Mouse (Mus musculus): Measurements from ENCODE around the gene Pkd1l1. TPM values are rescaled to one million over a fixed set of nuclear protein-coding genes. Genes with fewer than 3 reads are reported as not detected.

The Pkd1l1 gene
- total and polyA plus RNA-seq, 2 experiments, result 0.04 TPM; not detected in 1

DNA sequence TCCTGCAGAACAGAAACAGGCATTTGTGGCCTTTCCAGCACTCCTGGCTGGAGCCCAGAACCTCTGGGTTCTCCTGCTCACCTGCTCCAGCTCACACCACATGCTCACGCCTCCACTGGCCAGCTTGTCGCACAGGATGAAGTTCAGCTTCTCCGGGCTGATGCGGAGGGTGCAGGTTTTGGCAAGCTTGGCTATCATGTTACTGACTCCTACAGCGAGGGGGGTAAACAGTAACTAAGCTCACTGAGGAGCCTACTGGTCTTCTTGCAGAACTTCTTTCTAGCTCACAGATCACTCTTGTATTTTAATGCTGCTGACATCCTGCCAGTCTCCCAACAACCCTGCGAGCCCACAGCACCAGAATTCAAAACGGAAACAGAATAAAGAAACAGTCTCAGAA is 37.4 kb upstream of the Pkd1l1 start:
- Histone ChIP-seq H3K9ac (ENCODE audit: low read depth, low read length) (peak overlapping the region; percentile 94), H3K36me3 (ENCODE audit: control insufficient read depth, insufficient read depth, low read length) (peaks cover 13% of the 10 kb centered on the region), H3K4me3 (ENCODE audit: insufficient read depth, low read depth, low read length) (peak overlapping the region; percentile 95), H3K4me1 (ENCODE audit: control insufficient read depth, insufficient read depth, low read length) (no peaks in the 10 kb centered on the region), H3K27ac (replicated peaks; ENCODE audit: insufficient read depth, low read depth, low read length) (peak overlapping the region; percentile 83), H3K79me2 (ENCODE audit: control insufficient read depth, insufficient read depth, low read length) (no peaks in the 10 kb centered on the region), H3K27me3 (ENCODE audit: control insufficient read depth, insufficient read depth, low read length) (no peaks in the 10 kb centered on the region)
- peak; percentile 86 for DNase-seq (ENCODE audit: extremely low read depth, low read depth, low spot score)
- WGBS, result 0% methylated on average over 7 of the region's 7 CpGs
- TF ChIP-seq POLR2A (IDR thresholded peaks at IDR 0.05; ENCODE audit: extremely low read depth, insufficient read depth, low read length) (no peak), CTCF (IDR thresholded peaks at IDR 0.05; ENCODE audit: low read depth, low read length) (no peak)

DNA sequence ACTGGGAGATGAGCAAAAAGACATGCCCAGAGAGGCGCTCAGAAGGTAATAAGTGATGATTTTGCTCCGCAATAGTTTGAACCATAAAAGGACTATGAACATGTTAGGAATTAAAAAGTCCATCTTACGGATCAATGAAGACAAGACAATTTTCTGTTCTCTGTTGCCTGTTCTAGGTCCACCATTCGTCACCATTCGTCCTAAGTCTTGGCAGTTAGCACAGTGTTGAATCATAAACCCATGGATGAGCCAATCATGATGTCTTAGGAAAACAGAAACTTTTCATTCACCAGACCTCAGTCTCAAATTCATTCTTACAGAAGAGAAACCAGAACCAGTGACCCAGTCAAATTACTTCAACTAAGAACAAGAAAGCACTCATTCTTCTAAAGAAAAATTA is 35.7 kb upstream of the Pkd1l1 start:
- TF ChIP-seq CTCF (IDR thresholded peaks at IDR 0.05; ENCODE audit: low read depth, low read length) (no peak), POLR2A (IDR thresholded peaks at IDR 0.05; ENCODE audit: extremely low read depth, insufficient read depth, low read length) (no peak)
- Histone ChIP-seq H3K27ac (replicated peaks; ENCODE audit: insufficient read depth, low read depth, low read length) (no peak overlapping the region), H3K4me3 (ENCODE audit: insufficient read depth, low read depth, low read length) (no peak overlapping the region), H3K4me1 (ENCODE audit: control insufficient read depth, insufficient read depth, low read length) (no peaks in the 10 kb centered on the region), H3K36me3 (ENCODE audit: control insufficient read depth, insufficient read depth, low read length) (peaks cover 25% of the 10 kb centered on the region), H3K9ac (ENCODE audit: low read depth, low read length) (no peak overlapping the region), H3K79me2 (ENCODE audit: control insufficient read depth, insufficient read depth, low read length) (no peaks in the 10 kb centered on the region), H3K27me3 (ENCODE audit: control insufficient read depth, insufficient read depth, low read length) (no peaks in the 10 kb centered on the region)
- no peak for DNase-seq (ENCODE audit: extremely low read depth, low read depth, low spot score)
- 94% methylated on average over 5 of the region's 5 CpGs for WGBS

DNA sequence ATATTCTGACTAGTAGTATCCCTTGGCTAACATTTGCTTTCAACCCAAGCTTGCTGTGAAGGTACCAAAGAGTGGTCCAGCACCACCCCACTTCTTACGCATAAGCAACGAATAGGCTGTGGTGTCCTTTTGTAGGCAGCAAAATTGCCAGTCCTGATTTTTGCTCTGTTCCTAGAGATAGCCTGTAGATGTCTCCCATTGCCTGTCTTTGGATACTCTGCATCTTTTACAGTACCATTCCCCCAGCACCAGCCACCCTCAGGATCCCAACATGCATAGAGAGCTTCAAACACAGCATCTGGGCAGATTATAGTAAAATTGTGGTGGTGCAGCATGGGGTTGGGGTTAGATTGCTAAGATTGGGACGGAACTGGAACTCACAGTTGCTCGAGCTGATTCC is 15.0 kb upstream of the Pkd1l1 start:
- no peaks in the 10 kb centered on the region for H3K27me3 ChIP-seq (ENCODE audit: control insufficient read depth, insufficient read depth, low read length)
- peaks cover 19% of the 10 kb centered on the region for H3K36me3 ChIP-seq (ENCODE audit: control insufficient read depth, insufficient read depth, low read length)
- TF ChIP-seq POLR2A (IDR thresholded peaks at IDR 0.05; ENCODE audit: extremely low read depth, insufficient read depth, low read length), result no peak
- TF ChIP-seq CTCF (IDR thresholded peaks at IDR 0.05; ENCODE audit: low read depth, low read length), result no peak
- DNase-seq (ENCODE audit: extremely low read depth, low read depth, low spot score), result no peak
- 84% methylated on average over 4 of the region's 4 CpGs for WGBS
- H3K4me1 ChIP-seq (ENCODE audit: control insufficient read depth, insufficient read depth, low read length), result no peaks in the 10 kb centered on the region; the same call in 1 of the 2 replicates
- no peak overlapping the region for H3K27ac ChIP-seq (replicated peaks; ENCODE audit: insufficient read depth, low read depth, low read length)
- no peaks in the 10 kb centered on the region for H3K79me2 ChIP-seq (ENCODE audit: control insufficient read depth, insufficient read depth, low read length)
- no peak overlapping the region for H3K9ac ChIP-seq (ENCODE audit: low read depth, low read length)
- no peak overlapping the region for H3K4me3 ChIP-seq (ENCODE audit: insufficient read depth, low read depth, low read length)

DNA sequence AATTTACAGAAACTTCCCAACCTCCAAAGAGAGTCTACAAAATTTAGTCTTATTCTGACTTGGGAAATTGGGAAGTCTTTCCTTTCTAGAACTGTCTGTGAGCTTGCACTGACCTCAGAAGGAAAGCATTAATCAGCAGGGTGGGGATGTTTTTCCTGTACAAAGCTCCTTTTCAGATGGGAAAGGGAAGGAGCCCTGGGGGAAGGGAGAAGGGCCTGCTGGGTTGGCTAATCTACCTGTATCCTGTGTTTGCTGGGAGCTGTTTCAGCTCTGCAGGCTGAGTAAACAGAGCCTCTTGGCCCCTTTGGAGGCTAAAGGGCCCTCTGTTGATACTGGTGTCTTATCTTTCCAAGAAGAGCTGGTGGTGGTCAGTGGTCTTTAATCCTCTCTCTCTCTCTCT is 13.0 kb upstream of the Pkd1l1 start:
- peak; percentile 10 for DNase-seq (ENCODE audit: extremely low read depth, low read depth, low spot score)
- TF ChIP-seq CTCF (IDR thresholded peaks at IDR 0.05; ENCODE audit: low read depth, low read length) (no peak), POLR2A (IDR thresholded peaks at IDR 0.05; ENCODE audit: extremely low read depth, insufficient read depth, low read length) (no peak)

DNA sequence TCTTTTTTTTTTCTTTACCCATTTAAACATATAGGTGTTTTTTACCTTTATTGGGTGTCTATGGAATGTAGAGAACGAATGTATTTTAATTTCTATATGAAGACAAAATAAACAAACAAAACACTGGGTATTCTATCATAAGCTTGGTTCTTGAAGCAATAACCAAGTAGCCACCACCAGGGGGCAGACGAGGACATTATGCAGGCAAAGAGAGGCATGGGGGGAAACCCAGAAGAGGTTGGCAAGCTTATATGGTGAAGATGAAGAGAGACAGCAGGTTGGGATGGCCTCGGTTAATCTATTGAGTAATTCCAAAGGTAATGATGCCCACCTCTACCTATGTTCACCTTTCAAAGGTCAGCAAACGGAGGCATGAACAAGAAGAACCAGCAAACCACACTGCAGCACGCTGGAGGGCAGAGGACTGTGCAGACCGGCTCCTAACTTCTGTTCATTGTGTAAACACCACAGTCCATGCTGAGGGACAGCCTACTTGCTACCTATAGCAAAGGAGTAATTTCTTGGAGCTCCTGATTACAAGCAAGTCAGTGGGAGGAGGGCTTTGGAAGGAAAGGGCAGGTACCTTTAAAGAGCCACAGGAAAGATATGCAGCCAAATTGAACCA is 10.3 kb upstream of the Pkd1l1 start:
- no peaks in the 10 kb centered on the region for H3K79me2 ChIP-seq (ENCODE audit: control insufficient read depth, insufficient read depth, low read length)
- WGBS, result 17% methylated on average over 6 of the region's 6 CpGs
- H3K4me3 ChIP-seq (ENCODE audit: insufficient read depth, low read depth, low read length), result no peak overlapping the region
- TF ChIP-seq CTCF (IDR thresholded peaks at IDR 0.05; ENCODE audit: low read depth, low read length), result peak; percentile 60
- TF ChIP-seq POLR2A (IDR thresholded peaks at IDR 0.05; ENCODE audit: extremely low read depth, insufficient read depth, low read length), result no peak
- no peak overlapping the region for H3K27ac ChIP-seq (replicated peaks; ENCODE audit: insufficient read depth, low read depth, low read length)
- H3K27me3 ChIP-seq (ENCODE audit: control insufficient read depth, insufficient read depth, low read length), result no peaks in the 10 kb centered on the region
- H3K36me3 ChIP-seq (ENCODE audit: control insufficient read depth, insufficient read depth, low read length), result no peaks in the 10 kb centered on the region
- DNase-seq (ENCODE audit: extremely low read depth, low read depth, low spot score), result peak; percentile 45
- no peak overlapping the region for H3K9ac ChIP-seq (ENCODE audit: low read depth, low read length)
- H3K4me1 ChIP-seq (ENCODE audit: control insufficient read depth, insufficient read depth, low read length), result no peaks in the 10 kb centered on the region; the same call in 1 of the 2 replicates

More for the DNA sequence above, 13.0 kb upstream of the Pkd1l1 start:
- H3K27me3 ChIP-seq (ENCODE audit: control insufficient read depth, insufficient read depth, low read length), result no peaks in the 10 kb centered on the region
- H3K36me3 ChIP-seq (ENCODE audit: control insufficient read depth, insufficient read depth, low read length), result peaks cover 4% of the 10 kb centered on the region; the same call in 1 of the 2 replicates
- no peak overlapping the region for H3K4me3 ChIP-seq (ENCODE audit: insufficient read depth, low read depth, low read length)
- no peak overlapping the region for H3K27ac ChIP-seq (replicated peaks; ENCODE audit: insufficient read depth, low read depth, low read length)
- H3K4me1 ChIP-seq (ENCODE audit: control insufficient read depth, insufficient read depth, low read length), result no peaks in the 10 kb centered on the region; the same call in 1 of the 2 replicates
- H3K9ac ChIP-seq (ENCODE audit: low read depth, low read length), result no peak overlapping the region
- H3K79me2 ChIP-seq (ENCODE audit: control insufficient read depth, insufficient read depth, low read length), result no peaks in the 10 kb centered on the region

DNA sequence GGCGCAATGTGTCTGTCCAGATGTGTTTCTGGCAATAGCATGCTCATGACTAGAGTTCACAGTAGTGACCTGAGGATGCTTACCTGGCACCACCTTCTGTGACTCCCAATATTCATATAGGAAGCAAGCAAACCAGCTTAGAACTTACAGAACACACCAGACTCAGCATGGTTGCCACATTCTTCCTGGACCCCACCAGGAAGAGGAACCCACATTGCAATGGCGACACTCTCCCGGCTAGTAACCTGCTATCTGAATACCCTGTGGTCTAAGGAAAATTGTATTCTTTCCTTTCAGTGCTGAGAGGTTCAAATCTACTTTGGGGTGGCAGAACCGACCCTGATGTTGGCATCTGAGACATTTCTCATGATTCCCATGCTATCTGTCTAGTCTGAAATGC is 5.1 kb upstream of the Pkd1l1 start:
- Histone ChIP-seq H3K4me1 (ENCODE audit: control insufficient read depth, insufficient read depth, low read length) (no peaks in the 10 kb centered on the region), H3K9ac (ENCODE audit: low read depth, low read length) (no peak overlapping the region), H3K4me3 (ENCODE audit: insufficient read depth, low read depth, low read length) (no peak overlapping the region), H3K27ac (replicated peaks; ENCODE audit: insufficient read depth, low read depth, low read length) (no peak overlapping the region), H3K36me3 (ENCODE audit: control insufficient read depth, insufficient read depth, low read length) (no peaks in the 10 kb centered on the region), H3K27me3 (ENCODE audit: control insufficient read depth, insufficient read depth, low read length) (no peaks in the 10 kb centered on the region), H3K79me2 (ENCODE audit: control insufficient read depth, insufficient read depth, low read length) (no peaks in the 10 kb centered on the region)
- 75% methylated on average over 4 of the region's 4 CpGs for WGBS
- DNase-seq (ENCODE audit: extremely low read depth, low read depth, low spot score), result no peak
- no peak for TF ChIP-seq POLR2A (IDR thresholded peaks at IDR 0.05; ENCODE audit: extremely low read depth, insufficient read depth, low read length)
